Mouse (Mus musculus): ENCODE measurements around the gene Secisbp2. TPM values are rescaled to one million over a fixed set of nuclear protein-coding genes. Genes with fewer than 3 reads are reported as not detected.
A peak's percentile ranks its signal among the peaks of the same experiment; 100 is the strongest.

Secisbp2 gene
- polyA plus RNA-seq, 1 experiment = 20.5 TPM

GRCm38 (mm10) chr13:51642171-51642778, 9.2 kb upstream of the Secisbp2 start:
- no peak overlapping the region for H3K27ac ChIP-seq (ENCODE audit: insufficient read depth, low read depth, low read length)
- H3K4me3 ChIP-seq (ENCODE audit: insufficient read depth, low read length) = no peak overlapping the region
- H3K4me1 ChIP-seq (ENCODE audit: control insufficient read depth, insufficient read depth, low read length) = peaks cover 5% of the 10 kb centered on the region
- TF ChIP-seq POLR2A (IDR thresholded peaks at IDR 0.05; ENCODE audit: borderline replicate concordance, low read depth, low read length) = no peak

DNA sequence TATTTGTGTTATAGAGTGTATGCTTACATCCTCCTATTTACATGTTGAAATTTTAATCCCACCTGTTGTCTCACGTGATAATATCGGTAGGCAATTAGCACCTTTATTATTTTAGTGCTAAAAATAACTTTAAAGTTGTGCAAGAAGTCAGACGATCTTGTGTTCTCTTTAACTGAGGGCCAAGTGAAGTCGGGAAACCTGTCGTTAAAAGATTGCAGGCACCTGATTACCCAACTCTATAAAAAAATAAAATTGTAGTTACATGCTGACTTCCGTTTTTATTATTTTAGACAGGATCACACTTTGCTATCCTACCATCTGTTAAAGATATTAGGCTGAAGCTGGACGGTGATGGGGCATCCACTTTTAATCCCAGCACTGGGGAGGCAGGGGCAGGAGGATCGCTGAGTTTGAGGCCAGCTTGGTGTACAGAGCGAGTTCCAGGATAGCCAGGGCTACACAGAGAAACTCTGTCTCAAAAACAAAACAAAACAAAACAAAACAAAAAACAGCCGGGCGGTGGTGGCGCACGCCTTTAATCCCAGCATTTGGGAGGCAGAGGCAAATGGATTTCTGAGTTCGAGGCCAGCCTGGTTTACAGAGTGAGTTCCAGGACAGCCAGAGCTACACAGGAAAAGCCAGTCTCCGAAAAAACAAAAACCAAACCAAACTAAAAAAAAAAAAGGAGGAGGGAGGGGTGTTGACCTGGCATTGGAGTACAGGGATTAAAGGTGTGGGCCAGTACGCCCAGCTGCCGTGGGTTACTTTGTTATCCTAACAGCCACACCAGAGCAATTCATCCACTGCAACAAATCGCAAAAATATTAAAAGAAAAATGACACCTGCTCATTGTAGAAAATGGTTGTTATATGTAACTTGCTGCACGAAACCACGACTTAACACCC, 7.3 kb upstream of the Secisbp2 start:
- peak overlapping the region; percentile 50 for H3K27ac ChIP-seq (ENCODE audit: insufficient read depth, low read depth, low read length)
- peaks cover 10% of the 10 kb centered on the region for H3K4me1 ChIP-seq (ENCODE audit: control insufficient read depth, insufficient read depth, low read length)
- peak overlapping the region; percentile 57 for H3K4me3 ChIP-seq (ENCODE audit: insufficient read depth, low read length)
- no peak for TF ChIP-seq POLR2A (IDR thresholded peaks at IDR 0.05; ENCODE audit: borderline replicate concordance, low read depth, low read length)
- TF ChIP-seq CTCF (IDR thresholded peaks at IDR 0.05; ENCODE audit: low read depth, low read length) = no peak

GRCm38 (mm10) chr13:51644829-51645789, 6.4 kb upstream of the Secisbp2 start, which contains the start of gene Cks2:
Cks2 (plus strand) TSS chr13:51645232.
- Histone ChIP-seq H3K27ac (ENCODE audit: insufficient read depth, low read depth, low read length) (peak within 1 kb of the TSS; percentile 66), H3K4me3 (ENCODE audit: insufficient read depth, low read length) (peak within 1 kb of the TSS; percentile 75), H3K4me1 (ENCODE audit: control insufficient read depth, insufficient read depth, low read length) (peaks cover 10% of the 10 kb centered on the region)
- TF ChIP-seq POLR2A (IDR thresholded peaks at IDR 0.05; ENCODE audit: borderline replicate concordance, low read depth, low read length) (peak; percentile 24; the same call in 1 of the 2 replicates), CTCF (IDR thresholded peaks at IDR 0.05; ENCODE audit: low read depth, low read length) (no peak)

DNA sequence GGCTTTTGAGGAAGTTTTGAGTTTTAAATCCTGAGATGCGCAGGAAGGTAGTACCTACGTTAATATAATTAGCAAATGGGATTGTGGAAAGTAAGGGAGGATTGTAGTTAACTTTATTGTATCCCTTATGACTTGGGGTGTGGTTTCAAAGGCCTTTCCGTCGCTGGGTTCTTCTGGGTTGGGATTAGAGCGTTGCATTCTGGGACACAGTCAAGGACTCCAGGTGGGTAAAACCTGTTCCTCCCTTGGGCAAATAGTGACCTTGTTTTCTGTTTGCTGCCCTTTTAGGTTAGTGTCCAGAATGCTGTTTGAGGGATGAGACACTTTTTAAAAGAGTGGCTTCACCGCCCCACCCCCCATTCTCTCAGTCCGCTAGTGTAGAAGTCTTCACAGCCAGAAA, 5.6 kb upstream of the Secisbp2 start:
- peak overlapping the region; percentile 66 for H3K27ac ChIP-seq (ENCODE audit: insufficient read depth, low read depth, low read length)
- peaks cover 10% of the 10 kb centered on the region for H3K4me1 ChIP-seq (ENCODE audit: control insufficient read depth, insufficient read depth, low read length)
- peak overlapping the region; percentile 75 for H3K4me3 ChIP-seq (ENCODE audit: insufficient read depth, low read length)
- no peak for TF ChIP-seq CTCF (IDR thresholded peaks at IDR 0.05; ENCODE audit: low read depth, low read length)
- no peak for TF ChIP-seq POLR2A (IDR thresholded peaks at IDR 0.05; ENCODE audit: borderline replicate concordance, low read depth, low read length)

DNA sequence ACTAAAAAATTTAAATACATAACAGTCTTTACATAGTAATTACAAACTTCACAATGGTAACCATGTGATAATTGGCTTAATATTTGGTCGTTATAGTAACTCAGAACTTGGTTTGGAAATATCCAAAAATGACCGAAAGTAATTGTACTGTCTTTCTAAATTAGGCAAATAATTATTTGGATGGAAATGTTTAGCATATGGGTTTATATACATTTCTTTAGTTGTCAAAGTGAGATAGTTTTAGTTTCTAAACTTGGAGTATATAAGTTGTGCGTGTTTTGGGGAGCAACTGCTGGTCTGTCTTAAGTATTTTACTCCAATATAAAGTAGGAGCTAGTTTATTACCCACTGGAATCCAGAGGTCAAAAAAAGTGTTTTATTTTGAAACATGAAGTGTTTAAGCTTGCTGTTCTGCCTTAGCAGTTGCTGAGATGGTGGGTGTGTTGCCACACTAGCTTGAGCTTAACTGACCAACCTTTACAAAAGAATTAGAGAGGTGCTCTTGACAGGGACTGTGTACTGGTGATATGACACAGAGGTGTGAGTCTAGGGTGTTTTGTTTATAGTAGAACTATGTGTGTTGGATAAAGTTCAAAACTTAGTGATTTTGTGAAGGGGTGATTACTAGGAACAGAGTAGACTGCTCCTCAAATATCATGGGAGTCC, 5.0 kb upstream of the Secisbp2 start:
- no peak for TF ChIP-seq CTCF (IDR thresholded peaks at IDR 0.05; ENCODE audit: low read depth, low read length)
- no peak for TF ChIP-seq POLR2A (IDR thresholded peaks at IDR 0.05; ENCODE audit: borderline replicate concordance, low read depth, low read length)
- no peak overlapping the region for H3K27ac ChIP-seq (ENCODE audit: insufficient read depth, low read depth, low read length)
- peak overlapping the region; percentile 75 for H3K4me3 ChIP-seq (ENCODE audit: insufficient read depth, low read length)
- peaks cover 10% of the 10 kb centered on the region for H3K4me1 ChIP-seq (ENCODE audit: control insufficient read depth, insufficient read depth, low read length)

- H3K4me1 ChIP-seq (ENCODE audit: control insufficient read depth, insufficient read depth, low read length) = peaks cover 14% of the 10 kb centered on the region
- H3K4me3 ChIP-seq (ENCODE audit: insufficient read depth, low read length) = no peak overlapping the region
Measured at GRCm38 (mm10) chr13:51647770-51648169, 3.7 kb upstream of the Secisbp2 start.

DNA sequence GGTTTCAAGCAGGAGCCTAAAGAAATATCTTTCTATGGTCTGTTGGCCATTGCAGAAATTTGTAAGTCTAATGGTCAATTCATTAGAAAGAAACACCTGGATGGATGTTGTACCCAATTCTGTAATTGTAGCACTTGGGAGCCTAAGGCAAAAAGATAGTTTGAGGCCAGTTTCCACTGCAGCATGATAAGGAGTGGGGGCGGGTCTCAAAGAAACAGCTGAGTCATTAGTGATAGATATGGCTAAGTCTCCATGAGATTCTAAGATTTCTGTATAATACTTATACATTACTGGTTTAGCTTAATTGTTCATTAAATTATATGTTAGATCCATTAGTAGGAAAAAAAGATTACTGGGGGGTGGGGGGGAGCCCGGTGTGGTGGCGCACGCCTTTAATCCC, 3.3 kb upstream of the Secisbp2 start:
- peaks cover 14% of the 10 kb centered on the region for H3K4me1 ChIP-seq (ENCODE audit: control insufficient read depth, insufficient read depth, low read length)
- H3K4me3 ChIP-seq (ENCODE audit: insufficient read depth, low read length) = no peak overlapping the region
- H3K27ac ChIP-seq (ENCODE audit: insufficient read depth, low read depth, low read length) = no peak overlapping the region
- TF ChIP-seq POLR2A (IDR thresholded peaks at IDR 0.05; ENCODE audit: borderline replicate concordance, low read depth, low read length) = no peak
- TF ChIP-seq CTCF (IDR thresholded peaks at IDR 0.05; ENCODE audit: low read depth, low read length) = no peak

More at GRCm38 (mm10) chr13:51647770-51648169, 3.7 kb upstream of the Secisbp2 start:
- no peak for TF ChIP-seq CTCF (IDR thresholded peaks at IDR 0.05; ENCODE audit: low read depth, low read length)
- no peak for TF ChIP-seq POLR2A (IDR thresholded peaks at IDR 0.05; ENCODE audit: borderline replicate concordance, low read depth, low read length)
- H3K27ac ChIP-seq (ENCODE audit: insufficient read depth, low read depth, low read length) = no peak overlapping the region

GRCm38 (mm10) chr13:51649740-51650139, 1.8 kb upstream of the Secisbp2 start:
- Histone ChIP-seq H3K4me1 (ENCODE audit: control insufficient read depth, insufficient read depth, low read length) (peaks cover 14% of the 10 kb centered on the region), H3K4me3 (ENCODE audit: insufficient read depth, low read length) (no peak overlapping the region), H3K27ac (ENCODE audit: insufficient read depth, low read depth, low read length) (no peak overlapping the region)
- TF ChIP-seq POLR2A (IDR thresholded peaks at IDR 0.05; ENCODE audit: borderline replicate concordance, low read depth, low read length) (no peak), CTCF (IDR thresholded peaks at IDR 0.05; ENCODE audit: low read depth, low read length) (no peak)

- no peak for TF ChIP-seq CTCF (IDR thresholded peaks at IDR 0.05; ENCODE audit: low read depth, low read length)
- no peak for TF ChIP-seq POLR2A (IDR thresholded peaks at IDR 0.05; ENCODE audit: borderline replicate concordance, low read depth, low read length)
- H3K4me1 ChIP-seq (ENCODE audit: control insufficient read depth, insufficient read depth, low read length) = peaks cover 9% of the 10 kb centered on the region
- no peak overlapping the region for H3K27ac ChIP-seq (ENCODE audit: insufficient read depth, low read depth, low read length)
- H3K4me3 ChIP-seq (ENCODE audit: insufficient read depth, low read length) = no peak overlapping the region
Measured at GRCm38 (mm10) chr13:51653159-51653558, 1.7 kb downstream of the Secisbp2 start.
